In the genomic region with DNA sequence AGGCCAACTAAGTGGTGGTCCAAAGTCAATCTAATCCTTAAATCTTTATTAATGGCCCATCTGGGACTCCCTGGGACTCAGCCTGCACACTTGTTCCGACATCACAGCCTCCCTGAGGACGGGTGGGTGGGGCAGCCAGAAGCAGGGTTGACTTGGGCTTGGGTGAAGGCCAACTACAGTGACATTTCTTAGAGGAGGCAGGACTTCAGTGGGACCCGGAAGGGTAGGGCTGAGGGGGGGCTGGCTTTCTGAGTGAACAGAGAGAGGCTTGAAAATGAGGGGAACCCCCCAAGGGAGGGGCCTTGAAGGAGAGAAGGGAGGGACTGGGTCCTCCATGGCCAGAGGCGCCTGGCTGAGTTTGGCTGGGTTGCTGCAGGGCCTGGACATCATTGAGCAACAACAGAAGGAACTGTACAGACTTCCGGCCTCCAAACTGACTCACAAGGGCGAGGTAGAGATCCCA, we compare ENCODE assay signal across 10 mouse cellular contexts. TPM values are rescaled to one million over a fixed set of nuclear protein-coding genes. Genes with fewer than 3 reads are reported as not detected.
DNase-seq lines count a peak whose midpoint lies in the region; ATAC-seq lines count a peak whose summit lies in the region.
"Had no signal": no experiment of that assay in that cellular context is flagged by ENCODE, and none has a peak within 500 bp of the region (broad histone marks: within the 10 kb centered on the region; RNA-seq: fewer than 3 reads in every experiment).

No protein-coding gene starts in this region.

- no peak for ATAC-seq in embryonic facial prominence, embryonic 14.5 days (ENCODE audit: low read depth)
- ATAC-seq in erythroid progenitor cell, adult 5-6 weeks (replicated peaks; ENCODE audit: low FRiP score, poor library complexity, severe bottlenecking): no peak

- no peaks in the 10 kb centered on the region for H3K4me1 ChIP-seq in embryonic facial prominence, embryonic 14.5 days (ENCODE audit: control insufficient read depth, insufficient read depth, low read length)
- H3K4me1 ChIP-seq in embryonic facial prominence, embryonic 10.5 days: peaks cover 23% of the 10 kb centered on the region

- WGBS in embryonic facial prominence, embryonic 14.5 days: 56% methylated on average over 6 of the region's 6 CpGs
- WGBS in embryonic facial prominence, embryonic 10.5 days: 81% methylated on average over 6 of the region's 6 CpGs

- peak; percentile 34 for DNase-seq in embryonic facial prominence, embryonic 14.5 days (ENCODE audit: low spot score)
- DNase-seq in embryonic facial prominence, embryonic 10.5 days (ENCODE audit: low spot score): no peak
- DNase-seq in 3T3-L1 (ENCODE audit: low read depth, low spot score): peak; percentile 94
- peak; percentile 47 for DNase-seq in heart, adult 8-10 months (ENCODE audit: low spot score)
- DNase-seq in lung, postnatal 25 days (ENCODE audit: low spot score): peak; percentile 53
- DNase-seq in ovary, adult 18-20 months (ENCODE audit: low spot score): no peak
- DNase-seq in natural killer cell, adult 2 months (ENCODE audit: low spot score in 2 of 2): no peak
- DNase-seq: cerebellum, postnatal 36 days had no signal

- no peaks in the 10 kb centered on the region for H3K27me3 ChIP-seq in embryonic facial prominence, embryonic 14.5 days (replicated peaks; ENCODE audit: control insufficient read depth, insufficient read depth, low read length)
- 0 out of 2 replicates have a peak, but pooled peaks cover 18% of the 10 kb centered on the region for H3K27me3 ChIP-seq in embryonic facial prominence, embryonic 10.5 days (replicated peaks; ENCODE audit: low read depth, poor library complexity, severe bottlenecking)

- H3K4me2 ChIP-seq in embryonic facial prominence, embryonic 14.5 days (ENCODE audit: low read depth, low read length): no peak overlapping the region

- H3K9me3 ChIP-seq in embryonic facial prominence, embryonic 14.5 days (ENCODE audit: control insufficient read depth, low read length): no peaks in the 10 kb centered on the region
- H3K9me3 ChIP-seq in embryonic facial prominence, embryonic 10.5 days: no peaks in the 10 kb centered on the region

- H3K9ac ChIP-seq in embryonic facial prominence, embryonic 14.5 days (ENCODE audit: low read depth, low read length): no peak overlapping the region

- H3K27ac ChIP-seq in embryonic facial prominence, embryonic 14.5 days (replicated peaks; ENCODE audit: low read depth, low read length): no peak overlapping the region
- H3K27ac ChIP-seq in embryonic facial prominence, embryonic 10.5 days (replicated peaks): no peak overlapping the region

- H3K4me3 ChIP-seq in embryonic facial prominence, embryonic 14.5 days (ENCODE audit: low read depth, low read length): no peak overlapping the region
- H3K4me3 ChIP-seq in embryonic facial prominence, embryonic 10.5 days: no peak overlapping the region

- H3K36me3 ChIP-seq in embryonic facial prominence, embryonic 14.5 days (ENCODE audit: control insufficient read depth, insufficient read depth, low read length): no peaks in the 10 kb centered on the region
- H3K36me3 ChIP-seq in embryonic facial prominence, embryonic 10.5 days (replicated peaks): no peaks in the 10 kb centered on the region

RNA-seq across cellular contexts. Expression of gene Spocd1, which starts 22.3 kb away (rescaled TPM):
- polyA plus RNA-seq in embryonic facial prominence, embryonic 14.5 days (2014; fragmentation: Nextera tagmentation; extraction: Ambion mirVana): 0.08 TPM in 1 of 2 replicates, not detected in the other
- not detected in 2 replicates for polyA plus RNA-seq in embryonic facial prominence, embryonic 10.5 days (2016; fragmentation: Nextera tagmentation; extraction: Ambion mirVana)
- total RNA-seq in heart, adult 8-10 months (2022): under 1 TPM in 1 of 4 experiments, not detected in 3; 0.09 TPM
- total RNA-seq in erythroid progenitor cell, adult 5-6 weeks (2015; ENCODE audit: low replicate concordance): 0.36 TPM in 1 of 2 replicates, not detected in the other
- total RNA-seq in erythroid progenitor cell, adult 5-6 weeks (2017; ENCODE audit: low replicate concordance): not detected in 2 replicates
- total RNA-seq: liver, adult 2 months had no signal
- polyA plus RNA-seq: liver, adult 2 months had no signal

RNA-seq across cellular contexts. Expression of gene Adgrb2, which starts 33.3 kb away (rescaled TPM):
- 4.0 and 6.7 TPM in 2 replicates for polyA plus RNA-seq in embryonic facial prominence, embryonic 14.5 days (2014; fragmentation: Nextera tagmentation; extraction: Ambion mirVana)
- 1.1 and 1.2 TPM in 2 replicates for polyA plus RNA-seq in embryonic facial prominence, embryonic 10.5 days (2016; fragmentation: Nextera tagmentation; extraction: Ambion mirVana)
- total RNA-seq in heart, adult 8-10 months (2022): 1 to 10 TPM; 1.7 to 2.3 (median 1.9) TPM
- not detected in 2 replicates for total RNA-seq in erythroid progenitor cell, adult 5-6 weeks (2015; ENCODE audit: low replicate concordance)
- not detected in 2 replicates for total RNA-seq in erythroid progenitor cell, adult 5-6 weeks (2017; ENCODE audit: low replicate concordance)
- total RNA-seq: liver, adult 2 months had no signal

Comparison
In these comparisons a context has a peak if more than half of its experiments do, and no peak if none do; other contexts are left out.
1. DNase-seq: peak in embryonic facial prominence, embryonic 14.5 days (single experiment), 3T3-L1 (single experiment), heart, adult 8-10 months (single experiment) and lung, postnatal 25 days (single experiment); none in embryonic facial prominence, embryonic 10.5 days (single experiment), ovary, adult 18-20 months (single experiment) and natural killer cell, adult 2 months (0 of 2).